Mouse (Mus musculus) heart, embryonic 13.5 days (tissue): Measurements from ENCODE around the gene Slco1c1. TPM values are rescaled to one million over a fixed set of nuclear protein-coding genes. Genes with fewer than 3 reads are reported as not detected.

Experiments
- ATAC-seq: fragments of 200-750 bp; cut with Nextera tagmentation; 2 replicates; pipeline ENCODE4 v1.8.0; 2017; ENCODE audit warnings: moderate TSS enrichment; ENCODE audit not compliant: insufficient number of reproducible peaks, low FRiP score, low TSS enrichment; ENCODE audit errors: extremely low read depth
- H3K27ac ChIP-seq: fragments of 300-500 bp; sonication (generic); replicated peaks from 2 replicates; pipeline ENCODE4 v1.5.1; 2015; ENCODE audit warnings: moderate library complexity, mild to moderate bottlenecking, inconsistent platforms
- H3K27me3 ChIP-seq: fragments of 300-500 bp; sonication (generic); replicated peaks from 2 replicates; pipeline ENCODE4 v1.6.1; 2015; ENCODE audit warnings: mild to moderate bottlenecking, inconsistent platforms
- H3K36me3 ChIP-seq: fragments of 300-500 bp; sonication (generic); 2 replicates; pipeline ENCODE4 v1.6.1; 2015; ENCODE audit warnings: mild to moderate bottlenecking, inconsistent platforms
- H3K4me1 ChIP-seq: fragments of 300-500 bp; sonication (generic); 2 replicates; pipeline ENCODE4 v1.6.1; 2015; ENCODE audit warnings: inconsistent platforms
- H3K4me2 ChIP-seq: fragments of 300-500 bp; sonication (generic); 2 replicates; pipeline ENCODE4 v1.6.1; 2015; ENCODE audit warnings: inconsistent platforms, mild to moderate bottlenecking, moderate library complexity
- H3K4me3 ChIP-seq: fragments of 300-500 bp; sonication (generic); 2 replicates; pipeline ENCODE4 v1.5.1; 2015; ENCODE audit warnings: moderate library complexity, mild to moderate bottlenecking, inconsistent platforms
- H3K9ac ChIP-seq: fragments of 300-500 bp; sonication (generic); 2 replicates; pipeline ENCODE4 v1.6.1; 2015; ENCODE audit warnings: inconsistent platforms, mild to moderate bottlenecking, moderate library complexity
- H3K9me3 ChIP-seq: fragments of 300-500 bp; sonication (generic); 2 replicates; pipeline ENCODE4 v1.6.1; 2016; ENCODE audit warnings: inconsistent platforms
- WGBS: fragments of 180-500 bp; shearing (Covaris S2); methylation state at CpG from one replicate; pipeline ENCODE4 v1.1.7; 2015; ENCODE audit warnings: mixed read lengths; 5-methylcytosine and 5-hydroxymethylcytosine counted together
- polyA plus RNA-seq: library from polyadenylated mRNA; unstranded; fragments of >200 nt; fragmentation: Nextera tagmentation; extraction: Ambion mirVana; gene quantifications from 2 replicates; pipeline ENCODE4 v1.2.1, GENCODE M21; 2015

The Slco1c1 gene
- polyA plus RNA-seq, 1 experiment from 2014 or later, result 0.19 TPM

- H3K27ac ChIP-seq, result no peak overlapping the region
- H3K9me3 ChIP-seq, result no peaks in the 10 kb centered on the region
- H3K4me3 ChIP-seq, result no peak overlapping the region
- H3K9ac ChIP-seq, result no peak overlapping the region
- H3K4me2 ChIP-seq, result no peak overlapping the region
- ATAC-seq, result no peak
- no peaks in the 10 kb centered on the region for H3K4me1 ChIP-seq
- H3K27me3 ChIP-seq, result no peaks in the 10 kb centered on the region
- WGBS, result 76% methylated on average over 6 of the region's 6 CpGs
- H3K36me3 ChIP-seq, result no peaks in the 10 kb centered on the region
These were observed 6.7 kb downstream of the Slco1c1 start for GRCm38 (mm10) chr6:141530865-141531264.

DNA sequence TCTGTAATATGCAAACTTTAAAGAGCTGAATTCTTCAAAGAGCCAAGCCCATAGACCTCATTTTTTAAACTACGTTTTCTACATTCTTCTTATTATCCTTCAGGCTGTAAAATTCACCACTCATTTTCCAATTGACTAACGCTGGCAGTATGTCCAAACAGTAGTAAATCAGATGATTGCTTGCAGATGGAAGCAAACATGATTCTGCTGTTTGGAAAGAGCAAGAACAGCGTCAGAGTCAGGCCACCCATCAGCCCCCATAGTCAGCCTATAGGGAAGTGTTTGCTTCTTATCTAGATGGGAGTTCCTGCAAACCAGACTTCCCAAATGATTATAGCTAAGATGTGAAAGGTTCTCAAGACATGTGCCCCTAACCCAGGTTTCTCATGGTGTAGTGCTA lies 13.1 kb downstream of the Slco1c1 start:
- Histone ChIP-seq H3K27ac (no peak overlapping the region), H3K4me2 (no peak overlapping the region), H3K9ac (no peak overlapping the region), H3K27me3 (no peaks in the 10 kb centered on the region), H3K36me3 (no peaks in the 10 kb centered on the region), H3K4me3 (no peak overlapping the region), H3K4me1 (peaks cover 24% of the 10 kb centered on the region), H3K9me3 (no peaks in the 10 kb centered on the region)
- 42% methylated on average over 3 of the region's 3 CpGs for WGBS
- no peak for ATAC-seq

DNA sequence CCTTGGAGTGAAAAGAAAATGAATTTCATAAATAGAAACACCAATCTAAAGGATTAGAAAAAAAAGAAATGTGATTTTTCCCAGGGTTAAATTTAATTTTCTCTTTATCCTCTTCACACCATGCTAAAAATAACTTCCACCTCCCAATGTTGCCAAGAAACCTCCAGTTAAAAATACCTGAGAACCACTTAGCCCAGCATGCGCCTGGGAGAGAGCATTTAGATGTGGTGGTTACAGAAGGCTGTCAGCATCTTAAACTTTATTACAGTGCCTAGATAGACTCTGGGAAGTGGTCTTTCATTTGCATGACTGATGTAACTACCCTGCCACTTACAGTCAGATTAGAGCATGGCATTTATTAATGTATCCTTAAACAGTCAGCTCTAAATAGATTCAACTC lies 17.0 kb downstream of the Slco1c1 start:
- Histone ChIP-seq H3K36me3 (no peaks in the 10 kb centered on the region), H3K27ac (peak overlapping the region; percentile 67), H3K4me1 (peaks cover 30% of the 10 kb centered on the region), H3K4me2 (no peak overlapping the region), H3K27me3 (no peaks in the 10 kb centered on the region), H3K9me3 (no peaks in the 10 kb centered on the region), H3K9ac (no peak overlapping the region), H3K4me3 (no peak overlapping the region)
- ATAC-seq, result peak; percentile 25; the same call in 1 of the 2 replicates
- 36% methylated on average over 1 of the region's 1 CpGs for WGBS

DNA sequence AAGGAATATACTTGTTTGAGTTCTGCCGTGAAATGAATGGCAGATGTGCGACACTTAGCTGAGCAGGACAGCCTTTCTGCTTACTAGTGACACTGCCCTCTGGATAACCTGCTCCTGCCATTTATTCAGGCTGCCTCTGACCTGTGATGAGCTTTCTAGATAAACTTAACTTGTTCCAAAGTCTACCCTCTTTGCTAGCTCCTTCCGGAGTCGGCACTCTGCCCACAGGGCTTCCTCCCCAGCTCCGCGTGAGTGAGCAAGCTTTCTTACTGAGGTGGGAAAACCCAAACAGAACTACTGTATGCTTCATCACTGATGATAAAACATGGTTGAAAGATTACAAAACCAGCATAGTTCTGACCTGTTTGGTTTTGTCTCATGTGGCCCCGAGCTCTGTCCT lies 19.2 kb downstream of the Slco1c1 start:
- WGBS, result 75% methylated on average over 7 of the region's 7 CpGs
- ATAC-seq, result no peak
- Histone ChIP-seq H3K27me3 (no peaks in the 10 kb centered on the region), H3K4me1 (peaks cover 30% of the 10 kb centered on the region), H3K27ac (no peak overlapping the region), H3K36me3 (no peaks in the 10 kb centered on the region), H3K9ac (no peak overlapping the region), H3K9me3 (no peaks in the 10 kb centered on the region), H3K4me2 (no peak overlapping the region), H3K4me3 (no peak overlapping the region)

GRCm38 (mm10) chr6:141558118-141558517 lies 34.0 kb downstream of the Slco1c1 start:
- H3K4me3 ChIP-seq, result no peak overlapping the region
- ATAC-seq, result no peak
- H3K27ac ChIP-seq, result no peak overlapping the region
- H3K4me2 ChIP-seq, result no peak overlapping the region
- no peaks in the 10 kb centered on the region for H3K9me3 ChIP-seq
- H3K36me3 ChIP-seq, result no peaks in the 10 kb centered on the region
- H3K9ac ChIP-seq, result no peak overlapping the region
- 74% methylated on average over 1 of the region's 1 CpGs for WGBS
- H3K27me3 ChIP-seq, result no peaks in the 10 kb centered on the region
- H3K4me1 ChIP-seq, result no peaks in the 10 kb centered on the region

DNA sequence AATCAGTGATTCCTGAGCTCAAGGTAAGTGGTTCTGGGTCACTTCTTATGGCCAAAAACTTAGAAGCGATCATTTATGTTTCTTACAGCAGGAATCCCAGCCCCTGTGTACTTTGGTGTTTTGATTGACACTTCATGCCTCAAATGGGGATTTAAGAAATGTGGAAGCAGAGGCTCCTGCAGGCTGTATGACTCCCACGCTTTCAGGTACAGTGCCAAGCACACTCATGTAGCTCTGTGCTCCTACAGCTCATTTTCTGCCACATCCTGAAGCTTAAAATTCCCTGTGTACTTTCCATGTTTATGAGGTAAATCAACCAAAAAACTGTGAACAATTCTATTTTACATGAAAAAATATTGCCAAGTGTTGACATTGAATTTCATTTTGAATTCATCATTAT lies 43.2 kb downstream of the Slco1c1 start:
- H3K27ac ChIP-seq, result no peak overlapping the region
- no peaks in the 10 kb centered on the region for H3K27me3 ChIP-seq
- 77% methylated on average over 2 of the region's 2 CpGs for WGBS
- no peaks in the 10 kb centered on the region for H3K9me3 ChIP-seq
- H3K9ac ChIP-seq, result no peak overlapping the region
- H3K4me2 ChIP-seq, result no peak overlapping the region
- ATAC-seq, result no peak
- no peaks in the 10 kb centered on the region for H3K4me1 ChIP-seq
- H3K36me3 ChIP-seq, result no peaks in the 10 kb centered on the region
- no peak overlapping the region for H3K4me3 ChIP-seq

DNA sequence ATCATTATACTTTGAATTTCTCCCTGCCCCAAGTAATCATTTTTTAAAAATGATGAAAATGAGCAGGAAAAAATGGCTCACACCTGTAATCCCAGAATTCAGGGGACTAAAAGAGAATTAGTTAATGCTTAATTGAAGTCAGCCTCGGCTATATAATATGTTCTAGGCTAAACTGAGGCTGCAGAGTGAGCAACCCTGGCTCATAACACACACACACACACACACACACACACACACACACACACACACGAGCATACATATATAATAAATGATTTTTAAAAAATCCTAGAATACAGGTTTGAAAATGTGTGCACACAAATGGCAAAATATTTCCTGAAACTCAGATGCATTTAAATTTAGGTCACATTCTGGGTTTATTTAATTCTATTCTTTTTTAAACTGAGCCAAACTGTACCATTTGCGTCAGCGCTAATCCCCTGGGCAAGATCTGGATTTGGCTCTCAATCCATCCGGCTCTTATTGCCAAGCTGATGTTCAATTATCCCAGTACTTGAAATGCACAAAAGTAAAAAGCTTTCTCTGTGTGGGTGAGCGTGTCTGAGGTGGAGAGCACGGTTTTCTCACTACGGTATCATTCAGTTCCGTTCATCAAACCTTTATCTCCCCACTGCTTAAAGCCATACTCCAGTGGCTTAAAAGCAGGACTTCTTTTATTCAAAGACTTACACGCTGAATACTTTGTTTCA lies 43.8 kb downstream of the Slco1c1 start:
- Histone ChIP-seq H3K9me3 (no peaks in the 10 kb centered on the region), H3K4me2 (no peak overlapping the region), H3K36me3 (no peaks in the 10 kb centered on the region), H3K27me3 (no peaks in the 10 kb centered on the region), H3K9ac (no peak overlapping the region), H3K27ac (no peak overlapping the region), H3K4me1 (no peaks in the 10 kb centered on the region), H3K4me3 (no peak overlapping the region)
- no peak for ATAC-seq
- WGBS, result 72% methylated on average over 10 of the region's 10 CpGs

DNA sequence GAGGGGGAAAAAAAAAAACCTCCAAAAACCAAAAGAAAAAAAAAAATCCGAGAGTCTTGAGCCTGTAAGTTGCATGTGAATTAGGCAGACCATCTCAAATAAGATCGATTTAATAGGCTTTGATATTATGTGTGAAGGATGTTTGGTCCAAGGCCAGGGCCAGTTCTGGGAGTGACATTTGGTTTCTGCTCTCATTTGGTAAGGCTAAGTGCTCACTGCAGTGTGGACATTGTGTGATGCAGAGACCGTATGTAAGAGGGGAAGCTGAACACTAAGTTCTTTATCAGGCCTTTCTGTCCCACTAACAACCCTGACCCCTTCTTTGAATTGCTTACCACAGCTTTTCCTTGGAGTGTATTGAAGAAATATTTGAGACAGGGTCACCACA lies 44.4 kb downstream of the Slco1c1 start:
- Histone ChIP-seq H3K27ac (no peak overlapping the region), H3K4me2 (no peak overlapping the region), H3K4me3 (no peak overlapping the region), H3K4me1 (no peaks in the 10 kb centered on the region), H3K27me3 (no peaks in the 10 kb centered on the region), H3K9me3 (no peaks in the 10 kb centered on the region), H3K9ac (no peak overlapping the region), H3K36me3 (no peaks in the 10 kb centered on the region)
- 60% methylated on average over 3 of the region's 3 CpGs for WGBS
- ATAC-seq, result no peak

DNA sequence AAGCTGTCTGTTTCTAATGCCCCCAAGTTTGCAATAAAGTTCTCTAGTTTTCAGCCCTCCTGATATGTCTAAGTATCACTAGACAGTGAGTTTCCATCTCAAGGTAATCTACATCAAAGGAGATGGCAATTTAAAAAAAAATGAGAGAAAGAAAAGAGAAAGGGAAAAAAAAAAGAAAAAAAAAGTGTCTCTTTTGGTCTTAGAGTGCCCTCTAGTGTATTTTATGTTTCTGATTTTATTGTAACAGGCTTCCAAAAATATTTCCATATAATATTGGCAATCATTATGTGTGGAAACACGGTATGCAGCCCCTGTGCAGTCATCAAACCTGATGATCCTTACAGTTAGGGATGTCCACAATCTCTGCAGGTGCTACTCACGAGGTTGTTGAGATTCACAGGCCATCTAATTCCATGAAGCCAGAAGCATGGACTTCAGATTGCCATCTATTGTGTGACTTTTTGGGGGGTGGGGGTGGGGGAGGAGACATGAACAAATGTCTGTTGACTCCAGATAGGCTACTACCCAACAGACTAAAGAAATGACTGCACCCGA lies 52.6 kb downstream of the Slco1c1 start:
- no peak overlapping the region for H3K4me3 ChIP-seq
- no peaks in the 10 kb centered on the region for H3K36me3 ChIP-seq
- H3K27ac ChIP-seq, result no peak overlapping the region
- no peak overlapping the region for H3K4me2 ChIP-seq
- H3K9ac ChIP-seq, result no peak overlapping the region
- 29% methylated on average over 3 of the region's 3 CpGs for WGBS
- no peaks in the 10 kb centered on the region for H3K9me3 ChIP-seq
- H3K27me3 ChIP-seq, result no peaks in the 10 kb centered on the region
- ATAC-seq, result no peak
- H3K4me1 ChIP-seq, result no peaks in the 10 kb centered on the region

DNA sequence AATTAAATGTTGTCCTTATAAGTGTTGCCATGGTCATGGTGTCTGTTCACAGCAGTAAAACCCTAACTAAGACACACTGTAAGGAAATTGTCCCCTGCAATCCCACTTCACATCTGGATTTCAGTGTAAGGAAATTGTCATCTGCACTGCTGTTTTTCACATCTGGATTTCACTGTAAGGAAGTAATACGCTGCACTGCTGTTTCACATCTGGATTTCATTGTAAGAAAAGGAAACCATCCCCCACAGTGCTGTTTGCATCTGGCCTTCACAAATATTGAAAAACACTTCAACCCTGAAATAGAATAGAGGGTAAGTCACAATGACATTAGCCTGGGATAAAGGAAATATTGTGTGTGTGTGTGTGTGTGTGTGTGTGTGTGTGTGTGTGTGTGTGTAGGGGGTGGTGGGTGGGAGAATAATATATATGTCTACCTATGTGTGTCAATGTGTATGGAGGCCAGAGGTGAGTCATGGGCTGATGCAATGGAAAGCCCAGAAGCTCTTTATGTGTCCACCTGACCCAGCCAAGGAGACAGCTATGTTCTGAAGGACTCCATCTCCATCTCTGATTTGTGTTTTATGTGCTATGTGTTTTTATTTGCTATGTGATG lies 60.7 kb downstream of the Slco1c1 start:
- Histone ChIP-seq H3K27me3 (no peaks in the 10 kb centered on the region), H3K27ac (no peak overlapping the region), H3K9me3 (no peaks in the 10 kb centered on the region), H3K4me2 (no peak overlapping the region), H3K4me3 (no peak overlapping the region), H3K36me3 (no peaks in the 10 kb centered on the region), H3K4me1 (no peaks in the 10 kb centered on the region), H3K9ac (no peak overlapping the region)
- no peak for ATAC-seq
- 82% methylated on average over 1 of the region's 1 CpGs for WGBS

DNA sequence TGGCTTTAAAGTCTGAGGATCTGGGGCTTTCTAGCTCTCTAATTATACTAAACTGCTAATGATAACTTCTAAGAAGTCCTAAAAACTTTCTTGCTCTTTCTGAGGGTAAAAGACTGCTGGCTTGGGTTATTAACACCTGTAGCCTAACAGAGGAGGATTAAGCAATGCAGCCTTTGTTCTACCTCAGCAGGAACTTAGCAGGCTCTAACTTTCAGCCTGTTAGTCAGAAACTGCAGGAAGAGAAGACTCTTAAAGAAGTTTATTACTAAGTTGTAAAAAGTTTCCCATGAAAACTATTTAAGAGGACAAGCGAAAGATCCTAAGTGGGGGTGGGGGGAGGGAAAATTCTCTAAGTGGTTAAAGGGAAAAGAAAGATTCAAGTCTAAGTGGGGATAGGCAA lies 65.8 kb downstream of the Slco1c1 start:
- 59% methylated on average over 1 of the region's 1 CpGs for WGBS
- no peak overlapping the region for H3K27ac ChIP-seq
- H3K4me1 ChIP-seq, result no peaks in the 10 kb centered on the region
- no peak for ATAC-seq
- H3K9ac ChIP-seq, result no peak overlapping the region
- no peaks in the 10 kb centered on the region for H3K9me3 ChIP-seq
- no peaks in the 10 kb centered on the region for H3K27me3 ChIP-seq
- no peak overlapping the region for H3K4me2 ChIP-seq
- H3K36me3 ChIP-seq, result no peaks in the 10 kb centered on the region
- no peak overlapping the region for H3K4me3 ChIP-seq
